Mouse (Mus musculus): Measurements from ENCODE around the gene Msln. TPM values are rescaled to one million over a fixed set of nuclear protein-coding genes. Genes with fewer than 3 reads are reported as not detected.

Gene Msln
- polyA plus RNA-seq, 1 experiment, result not detected

DNA sequence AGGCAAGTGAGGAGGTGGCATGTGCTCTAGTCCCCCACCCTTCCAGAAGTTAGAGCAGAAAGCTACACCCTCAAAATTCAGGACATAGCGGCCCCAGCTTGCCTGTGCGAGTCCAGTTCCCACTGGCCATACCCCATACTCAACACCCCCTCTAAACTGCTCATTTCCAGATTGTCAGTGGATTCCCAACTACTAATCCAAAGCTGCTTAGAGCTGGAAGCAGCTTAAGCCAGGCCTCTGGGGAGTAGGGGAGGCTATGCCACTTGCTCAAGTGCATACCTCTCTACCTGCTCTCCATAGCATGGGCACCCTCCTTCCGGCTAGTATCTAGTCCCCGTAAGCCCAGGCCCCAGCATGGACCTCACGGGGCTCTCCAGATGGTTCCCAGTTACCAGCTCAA is 32.7 kb downstream of the Msln start:
- Histone ChIP-seq H3K4me1 (ENCODE audit: control insufficient read depth, insufficient read depth, insufficient read length, low read length) (no peaks in the 10 kb centered on the region), H3K4me3 (ENCODE audit: insufficient read depth, low read depth, low read length) (no peak overlapping the region), H3K27ac (replicated peaks; ENCODE audit: low read depth, low read length) (no peak overlapping the region)

- no peaks in the 10 kb centered on the region for H3K4me1 ChIP-seq (ENCODE audit: control insufficient read depth, insufficient read depth, insufficient read length, low read length)
- no peak overlapping the region for H3K27ac ChIP-seq (replicated peaks; ENCODE audit: low read depth, low read length)
- H3K4me3 ChIP-seq (ENCODE audit: insufficient read depth, low read depth, low read length), result no peak overlapping the region
These were observed 36.5 kb downstream of the Msln start for GRCm38 (mm10) chr17:25717691-25718090.

- H3K4me1 ChIP-seq (ENCODE audit: control insufficient read depth, insufficient read depth, insufficient read length, low read length), result no peaks in the 10 kb centered on the region
- no peak within 1 kb of the TSS for H3K4me3 ChIP-seq (ENCODE audit: insufficient read depth, low read depth, low read length)
- no peak within 1 kb of the TSS for H3K27ac ChIP-seq (replicated peaks; ENCODE audit: low read depth, low read length)
These were observed 37.2 kb downstream of the Msln start, which contains the start of gene Gng13 for GRCm38 (mm10) chr17:25716711-25717637. Gene Gng13, plus strand, starts transcription at chr17:25717171.

GRCm38 (mm10) chr17:25716130-25716529 is 38.0 kb downstream of the Msln start:
- H3K4me1 ChIP-seq (ENCODE audit: control insufficient read depth, insufficient read depth, insufficient read length, low read length), result no peaks in the 10 kb centered on the region
- no peak overlapping the region for H3K27ac ChIP-seq (replicated peaks; ENCODE audit: low read depth, low read length)

DNA sequence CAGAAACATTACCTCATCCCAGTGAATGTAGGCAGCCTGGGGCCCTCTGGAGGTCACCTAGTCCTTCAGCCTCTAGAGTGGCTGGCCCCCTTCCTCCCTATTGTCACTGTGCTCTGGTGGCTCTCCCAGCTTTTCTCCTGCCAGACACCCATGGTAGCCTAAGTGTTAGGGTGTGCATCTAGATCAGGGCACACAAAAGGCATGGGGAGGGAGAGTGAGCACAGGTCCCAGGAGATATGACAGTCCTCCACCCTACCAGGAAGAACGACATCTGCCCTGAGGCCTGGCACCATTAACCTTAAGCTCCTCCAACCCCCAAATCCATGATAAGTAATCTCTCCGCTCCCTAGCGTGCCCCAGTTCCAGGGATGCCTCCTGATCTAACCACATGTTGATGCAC is 38.6 kb downstream of the Msln start:
- Histone ChIP-seq H3K27ac (replicated peaks; ENCODE audit: low read depth, low read length) (no peak overlapping the region), H3K4me1 (ENCODE audit: control insufficient read depth, insufficient read depth, insufficient read length, low read length) (no peaks in the 10 kb centered on the region), H3K4me3 (ENCODE audit: insufficient read depth, low read depth, low read length) (no peak overlapping the region)

More at GRCm38 (mm10) chr17:25716130-25716529, 38.0 kb downstream of the Msln start:
- no peak overlapping the region for H3K4me3 ChIP-seq (ENCODE audit: insufficient read depth, low read depth, low read length)

DNA sequence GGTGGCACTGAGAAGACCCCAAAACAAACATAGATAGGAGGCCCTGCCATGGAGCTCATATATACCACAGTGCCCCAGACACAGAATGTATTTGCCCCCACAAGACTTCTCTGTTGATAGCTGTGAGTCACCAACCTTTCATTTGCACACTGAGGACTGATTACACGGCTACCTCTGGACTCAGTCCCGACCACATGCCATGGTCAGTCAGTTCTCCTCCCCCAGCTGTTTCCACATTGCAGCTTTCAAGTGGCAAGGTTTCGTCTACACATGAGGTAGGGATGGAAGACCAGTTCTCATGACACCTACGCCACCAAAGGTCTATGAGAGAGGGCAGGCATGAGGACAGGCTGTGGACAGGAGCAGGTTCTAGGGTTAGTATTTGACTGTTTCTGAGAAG is 43.0 kb downstream of the Msln start:
- Histone ChIP-seq H3K27ac (replicated peaks; ENCODE audit: low read depth, low read length) (no peak overlapping the region), H3K4me3 (ENCODE audit: insufficient read depth, low read depth, low read length) (no peak overlapping the region), H3K4me1 (ENCODE audit: control insufficient read depth, insufficient read depth, insufficient read length, low read length) (no peaks in the 10 kb centered on the region)

- no peak overlapping the region for H3K27ac ChIP-seq (replicated peaks; ENCODE audit: low read depth, low read length)
These were observed 44.2 kb downstream of the Msln start for GRCm38 (mm10) chr17:25709994-25710393.

DNA sequence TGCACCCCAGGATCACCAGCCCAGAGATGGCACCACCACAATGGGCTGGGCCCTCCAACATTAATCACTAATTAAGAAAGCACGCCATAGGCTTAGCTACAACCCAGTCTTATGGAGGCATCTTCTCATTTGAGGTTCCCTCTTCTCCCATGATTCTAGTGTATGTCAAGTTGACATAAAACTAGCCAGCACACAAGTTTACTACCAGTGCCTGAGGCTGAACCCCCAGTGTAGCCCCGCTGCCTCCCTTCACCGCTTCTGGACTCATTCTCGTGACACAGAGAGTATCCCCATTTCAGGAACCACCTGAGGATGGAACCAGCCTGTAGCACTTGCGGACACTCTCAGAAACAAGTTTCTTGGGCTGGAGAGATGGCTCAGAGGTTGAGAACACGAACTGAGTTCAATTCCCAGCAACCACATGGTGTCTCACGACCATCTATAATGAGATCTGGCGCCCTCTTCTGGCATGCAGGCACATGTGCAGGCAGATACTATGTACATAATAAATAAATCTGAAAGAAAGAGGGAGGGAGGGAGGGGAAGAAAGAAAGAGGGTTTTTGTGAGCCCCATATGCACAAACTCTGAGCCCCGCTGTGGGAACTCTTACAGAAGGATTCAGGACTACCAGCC is 53.2 kb downstream of the Msln start:
- no peak overlapping the region for H3K27ac ChIP-seq (replicated peaks; ENCODE audit: low read depth, low read length)
- H3K4me1 ChIP-seq (ENCODE audit: control insufficient read depth, insufficient read depth, insufficient read length, low read length), result no peaks in the 10 kb centered on the region
- H3K4me3 ChIP-seq (ENCODE audit: insufficient read depth, low read depth, low read length), result no peak overlapping the region

More at GRCm38 (mm10) chr17:25709994-25710393, 44.2 kb downstream of the Msln start:
- H3K4me3 ChIP-seq (ENCODE audit: insufficient read depth, low read depth, low read length), result no peak overlapping the region
- no peaks in the 10 kb centered on the region for H3K4me1 ChIP-seq (ENCODE audit: control insufficient read depth, insufficient read depth, insufficient read length, low read length)

Other genes with a start within 250 kb of the Msln start
- gene Sox8, start 183.7 kb downstream of the Msln start, polyA plus RNA-seq (2012; ENCODE audit: insufficient read depth, insufficient read length, missing spikeins), result 0.79 TPM in 1 of 2 replicates, not detected in the other
- 24.0 and 41.1 TPM in 2 replicates for gene Lmf1, start 175.3 kb downstream of the Msln start, polyA plus RNA-seq (2012; ENCODE audit: insufficient read depth, insufficient read length, missing spikeins)
- not detected in 2 replicates for gene Gng13, start 37.2 kb downstream of the Msln start, polyA plus RNA-seq (2012; ENCODE audit: insufficient read depth, insufficient read length, missing spikeins)
- 0.87 and 3.0 TPM in 2 replicates for gene Chtf18, start 27.0 kb downstream of the Msln start, polyA plus RNA-seq (2012; ENCODE audit: insufficient read depth, insufficient read length, missing spikeins)
- 3.0 and 3.9 TPM in 2 replicates for gene Rpusd1, start 26.7 kb downstream of the Msln start, polyA plus RNA-seq (2012; ENCODE audit: insufficient read depth, insufficient read length, missing spikeins)
- not detected in 2 replicates for gene Mslnl, start 18.3 kb downstream of the Msln start, polyA plus RNA-seq (2012; ENCODE audit: insufficient read depth, insufficient read length, missing spikeins)
- 40.5 and 42.4 TPM in 2 replicates for gene Narfl, start 19.4 kb upstream of the Msln start, polyA plus RNA-seq (2012; ENCODE audit: insufficient read depth, insufficient read length, missing spikeins)
- 5.0 and 5.9 TPM in 2 replicates for gene Haghl, start 31.3 kb upstream of the Msln start, polyA plus RNA-seq (2012; ENCODE audit: insufficient read depth, insufficient read length, missing spikeins)
- not detected in 2 replicates for gene Ccdc78, start 32.2 kb upstream of the Msln start, polyA plus RNA-seq (2012; ENCODE audit: insufficient read depth, insufficient read length, missing spikeins)
- 41.4 and 42.8 TPM in 2 replicates for gene Fam173a, start 38.5 kb upstream of the Msln start, polyA plus RNA-seq (2012; ENCODE audit: insufficient read depth, insufficient read length, missing spikeins)
- 4.6 TPM in 1 of 2 replicates, not detected in the other for gene AC134908.4, start 41.3 kb upstream of the Msln start, polyA plus RNA-seq (2012; ENCODE audit: insufficient read depth, insufficient read length, missing spikeins)
- 1.8 and 3.2 TPM in 2 replicates for gene Metrn, start 42.8 kb upstream of the Msln start, polyA plus RNA-seq (2012; ENCODE audit: insufficient read depth, insufficient read length, missing spikeins)
- gene Fbxl16, start 54.7 kb upstream of the Msln start, polyA plus RNA-seq (2012; ENCODE audit: insufficient read depth, insufficient read length, missing spikeins), result 0.42 and 0.79 TPM in 2 replicates
- 6.3 and 7.1 TPM in 2 replicates for gene Wdr24, start 69.2 kb upstream of the Msln start, polyA plus RNA-seq (2012; ENCODE audit: insufficient read depth, insufficient read length, missing spikeins)
- gene Jmjd8, start 74.5 kb upstream of the Msln start, polyA plus RNA-seq (2012; ENCODE audit: insufficient read depth, insufficient read length, missing spikeins), result 29.2 and 37.3 TPM in 2 replicates
- 65.3 and 69.4 TPM in 2 replicates for gene Stub1, start 79.0 kb upstream of the Msln start, polyA plus RNA-seq (2012; ENCODE audit: insufficient read depth, insufficient read length, missing spikeins)
- gene Rhbdl1, start 82.9 kb upstream of the Msln start, polyA plus RNA-seq (2012; ENCODE audit: insufficient read depth, insufficient read length, missing spikeins), result 3.4 and 5.0 TPM in 2 replicates
- gene Gm20683, start 87.4 kb upstream of the Msln start, polyA plus RNA-seq (2012; ENCODE audit: insufficient read depth, insufficient read length, missing spikeins), result 0.95 and 1.6 TPM in 2 replicates
- gene Rhot2, start 90.5 kb upstream of the Msln start, polyA plus RNA-seq (2012; ENCODE audit: insufficient read depth, insufficient read length, missing spikeins), result 69.0 and 72.5 TPM in 2 replicates
- gene Wdr90, start 107.1 kb upstream of the Msln start, polyA plus RNA-seq (2012; ENCODE audit: insufficient read depth, insufficient read length, missing spikeins), result 1.6 and 2.4 TPM in 2 replicates
- gene Mcrip2, start 114.4 kb upstream of the Msln start, polyA plus RNA-seq (2012; ENCODE audit: insufficient read depth, insufficient read length, missing spikeins), result 432 and 445 TPM in 2 replicates
- 47.5 and 52.1 TPM in 2 replicates for gene Mettl26, start 120.7 kb upstream of the Msln start, polyA plus RNA-seq (2012; ENCODE audit: insufficient read depth, insufficient read length, missing spikeins)
- gene Wfikkn1, start 126.5 kb upstream of the Msln start, polyA plus RNA-seq (2012; ENCODE audit: insufficient read depth, insufficient read length, missing spikeins), result not detected in 2 replicates
- gene Rab40c, start 165.3 kb upstream of the Msln start, polyA plus RNA-seq (2012; ENCODE audit: insufficient read depth, insufficient read length, missing spikeins), result 6.3 and 7.0 TPM in 2 replicates
- 65.6 and 109 TPM in 2 replicates for gene Pigq, start 190.6 kb upstream of the Msln start, polyA plus RNA-seq (2012; ENCODE audit: insufficient read depth, insufficient read length, missing spikeins)
- gene Nhlrc4, start 190.6 kb upstream of the Msln start, polyA plus RNA-seq (2012; ENCODE audit: insufficient read depth, insufficient read length, missing spikeins), result not detected in 2 replicates
- gene A930017K11Rik, start 198.2 kb upstream of the Msln start, polyA plus RNA-seq (2012; ENCODE audit: insufficient read depth, insufficient read length, missing spikeins), result not detected in 2 replicates
- 4.7 and 5.6 TPM in 2 replicates for gene Capn15, start 231.4 kb upstream of the Msln start, polyA plus RNA-seq (2012; ENCODE audit: insufficient read depth, insufficient read length, missing spikeins)

Measured in brown adipose tissue, adult 24 weeks (tissue).